Mouse (Mus musculus) ES-E14 (cell line): ENCODE data around the gene Kcnh1.

ENCODE experiments used
- HCFC1 ChIP-seq: IDR thresholded peaks from 2 replicates; pipeline ENCODE4 v1.6.1; 2012; ENCODE audit warnings: low read length, inconsistent platforms, borderline replicate concordance; ENCODE audit not compliant: insufficient read depth
- MAFK ChIP-seq: IDR thresholded peaks from 2 replicates; pipeline ENCODE4 v1.6.1; 2014; ENCODE audit warnings: mild to moderate bottlenecking, low read depth, low read length, inconsistent platforms; ENCODE audit not compliant: insufficient read depth

DNA sequence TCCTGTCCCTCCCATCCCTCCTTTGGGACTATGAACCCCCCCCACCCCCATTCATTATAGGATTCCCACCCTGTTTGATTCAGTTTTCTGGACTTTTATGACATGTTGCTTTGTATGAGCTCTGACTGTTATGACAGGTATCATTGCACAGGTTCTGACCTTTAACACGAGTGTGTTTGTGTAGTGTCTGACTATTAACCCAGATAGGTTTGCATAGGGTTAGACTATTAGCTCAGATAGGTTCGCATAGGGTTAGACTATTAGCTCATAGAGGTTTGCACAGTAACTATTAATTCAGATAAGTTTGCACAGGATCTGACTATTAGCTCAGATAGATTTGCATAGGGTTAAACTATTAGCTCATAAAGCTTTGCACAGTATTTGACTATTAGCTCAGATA, 201.7 kb downstream of the Kcnh1 start:
- no peak for TF ChIP-seq MAFK
- no peak for TF ChIP-seq HCFC1
